Mouse (Mus musculus) adrenal gland, adult 18-20 months (tissue): ENCODE measurements around the gene Fchsd2. TPM values are rescaled to one million over a fixed set of nuclear protein-coding genes. Genes with fewer than 3 reads are reported as not detected.

ENCODE experiments used
- DNase-seq, 2 experiments: peaks; one replicate each; pipeline ENCODE4 v3.0.0; 2021 to 2022; ENCODE audit warnings: low spot score in 2 of 2
- total RNA-seq, 2 experiments: library from RNA; stranded (reverse); gene quantifications; 1 replicate in 1 of 2; 2 replicates in 1 of 2; pipeline ENCODE4 v1.2.3; 2021

The Fchsd2 gene
- total RNA-seq, 2 experiments from 2014 or later: 15.9 to 18.8 TPM

GRCm38 (mm10) chr7:101311061-101311460 is 218.4 kb downstream of the Fchsd2 start:
- DNase-seq: no peak

- DNase-seq: no peak
Observed at GRCm38 (mm10) chr7:101313033-101313432, 220.4 kb downstream of the Fchsd2 start.

DNA sequence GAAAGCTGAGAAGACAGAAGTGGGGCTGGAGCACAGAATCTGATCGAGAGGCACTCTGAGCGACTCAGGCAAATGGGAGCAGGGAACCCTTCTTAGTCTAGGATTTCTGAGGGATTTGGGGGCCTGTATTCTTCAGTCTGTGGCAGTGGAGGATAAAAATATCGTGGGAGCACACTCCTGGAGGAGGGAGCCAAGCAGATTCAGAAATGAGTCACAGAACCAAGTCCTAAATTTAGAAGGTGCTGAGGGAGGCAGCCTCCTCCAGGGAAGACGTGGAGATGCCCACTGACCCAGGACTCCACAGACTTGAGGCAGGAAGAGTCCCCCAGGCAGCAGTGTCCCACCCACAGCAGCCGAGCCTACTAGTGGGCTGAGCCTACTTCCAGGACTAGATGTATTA is 221.7 kb downstream of the Fchsd2 start:
- DNase-seq: no peak

DNA sequence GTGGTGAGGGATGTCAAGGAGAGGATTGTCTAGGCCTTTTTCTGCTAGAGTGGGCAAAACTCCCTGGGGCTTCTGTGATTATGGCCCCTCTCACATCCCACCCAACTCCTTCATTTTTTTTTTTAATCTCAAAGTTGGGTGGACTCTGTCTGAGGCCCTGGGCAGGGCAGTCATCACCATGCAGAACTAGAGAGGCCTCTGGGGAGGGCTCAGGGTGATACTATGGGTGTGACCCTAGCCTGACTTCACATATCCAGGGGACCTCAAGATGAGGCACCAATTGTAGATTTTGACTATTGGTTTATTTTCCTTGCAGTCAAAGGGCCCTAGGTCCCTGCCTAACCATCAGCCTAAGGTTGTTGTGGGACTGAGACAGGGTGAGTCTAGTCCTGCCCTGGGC is 223.0 kb downstream of the Fchsd2 start:
- DNase-seq: no peak

GRCm38 (mm10) chr7:101316591-101317001 is 223.9 kb downstream of the Fchsd2 start:
- no peak for DNase-seq

DNA sequence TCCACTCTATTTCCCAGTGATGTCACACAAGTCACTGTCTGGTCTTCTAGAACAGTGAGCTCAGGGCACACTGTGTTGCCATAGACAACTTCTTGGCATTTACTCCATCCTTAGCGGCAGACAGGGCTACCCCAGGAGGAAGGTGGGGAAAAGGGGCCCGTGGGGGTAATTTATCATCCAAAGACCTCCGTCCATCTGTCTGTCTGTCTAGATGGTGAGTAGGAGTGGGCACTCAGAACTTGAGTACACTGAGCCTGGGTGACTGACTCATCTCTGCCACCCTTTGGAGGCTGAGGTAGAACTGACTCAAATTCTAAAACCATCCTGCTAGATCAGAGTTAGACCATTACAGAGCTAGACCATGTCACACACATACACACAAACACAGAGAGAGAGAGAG is 224.4 kb downstream of the Fchsd2 start, which contains the start of gene Stard10:
Gene Stard10 (plus strand): TSS at position 73 of the 400 bp plus-strand sequence.
- no peak for DNase-seq

DNA sequence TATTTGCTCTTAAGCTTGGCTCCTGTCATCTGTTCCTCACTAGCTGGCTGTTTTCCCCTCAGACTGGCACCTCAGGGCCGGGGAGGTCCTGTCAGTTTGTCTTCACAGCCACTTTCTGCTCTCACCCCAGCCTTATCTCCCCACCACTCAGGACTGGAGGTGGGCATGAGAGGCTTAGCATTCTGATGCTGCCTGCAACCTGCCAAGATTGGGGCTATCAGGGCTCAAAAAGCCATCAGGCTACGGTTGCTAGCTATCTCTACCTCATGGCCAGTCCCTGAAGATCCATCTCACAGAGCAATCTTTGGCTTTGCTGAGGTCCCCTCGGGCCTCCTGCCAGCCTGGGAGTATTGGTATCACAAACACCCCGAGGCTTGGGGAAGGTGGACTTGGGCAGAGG is 226.2 kb downstream of the Fchsd2 start:
- no peak for DNase-seq

DNA sequence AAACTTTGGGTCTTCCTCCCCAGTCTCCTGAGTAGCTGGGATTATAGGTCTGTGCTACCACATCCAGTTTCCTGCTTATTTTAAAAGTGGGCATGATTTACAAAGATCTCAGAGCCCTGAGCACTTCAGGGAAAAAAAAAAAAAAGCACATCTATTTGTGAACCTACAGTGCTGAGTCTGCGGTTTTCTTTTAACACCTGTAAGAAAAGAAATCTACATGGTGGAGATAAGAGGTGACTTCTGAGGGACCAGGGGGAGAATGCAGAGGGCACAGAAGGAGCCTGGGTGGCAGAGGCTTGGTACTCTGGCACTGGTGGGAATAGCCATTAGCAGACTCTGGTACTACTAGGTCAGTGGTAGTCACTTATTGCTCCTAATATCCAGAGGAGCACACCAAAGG is 227.1 kb downstream of the Fchsd2 start:
- DNase-seq: no peak

GRCm38 (mm10) chr7:101320399-101321217 is 227.9 kb downstream of the Fchsd2 start:
- DNase-seq: peak; percentile 35 to 52

DNA sequence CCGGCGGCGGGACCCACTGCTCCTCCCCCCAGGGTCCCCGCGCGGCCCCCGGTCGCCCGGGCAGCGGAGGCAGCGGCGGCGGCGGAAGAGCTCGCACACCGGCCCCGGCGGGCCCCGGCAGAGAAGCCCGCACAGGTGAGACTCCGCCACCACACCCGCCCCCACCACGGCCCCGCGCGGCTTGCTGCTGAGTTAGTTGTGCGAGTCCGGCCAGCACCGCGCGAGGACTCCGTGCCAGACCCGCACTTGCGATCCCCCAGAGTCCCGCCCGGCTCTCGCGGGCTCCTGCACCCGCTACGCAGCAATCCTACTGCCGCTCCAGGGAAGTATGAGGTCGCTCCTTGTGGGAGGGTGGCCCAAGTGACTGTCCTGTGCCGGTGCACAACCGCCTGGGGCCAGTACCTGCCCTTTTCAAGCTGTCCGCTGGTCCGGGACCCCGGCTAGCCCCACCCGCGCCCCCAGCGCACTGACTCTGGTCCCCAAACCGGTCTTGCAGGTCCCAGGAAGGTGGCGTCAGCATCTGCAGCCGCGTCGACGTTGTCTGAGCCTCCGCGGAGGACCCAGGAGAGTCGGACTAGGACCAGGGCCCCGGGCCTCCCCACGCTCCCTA is 228.7 kb downstream of the Fchsd2 start:
- DNase-seq: peak; percentile 41 to 48

DNA sequence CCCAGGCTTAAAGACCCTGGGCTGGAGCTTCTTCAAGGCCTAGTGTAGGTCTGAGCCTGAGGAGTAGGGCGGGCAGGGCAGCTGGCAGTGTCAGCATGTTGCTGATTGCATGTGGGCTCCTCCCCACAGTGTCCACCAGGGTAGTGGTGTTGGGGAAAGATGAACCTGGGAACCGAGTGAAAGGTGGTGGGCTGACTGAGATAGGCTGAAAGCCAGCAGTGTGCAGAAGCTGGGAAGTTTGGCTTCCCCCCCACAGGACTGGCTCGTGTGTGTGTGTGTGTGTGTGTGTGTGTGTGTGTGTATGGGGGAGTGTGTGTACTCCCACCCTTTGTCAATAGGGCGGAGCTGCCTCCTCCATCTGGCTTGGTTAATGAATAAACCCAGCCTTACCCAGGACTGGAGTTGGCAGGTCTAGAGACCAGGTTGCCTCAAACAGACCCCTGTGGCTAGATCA is 230.5 kb downstream of the Fchsd2 start:
- DNase-seq: no peak

GRCm38 (mm10) chr7:101324142-101324962 is 231.7 kb downstream of the Fchsd2 start:
- DNase-seq: no peak

GRCm38 (mm10) chr7:101326006-101326405 is 233.3 kb downstream of the Fchsd2 start:
- DNase-seq: no peak

DNA sequence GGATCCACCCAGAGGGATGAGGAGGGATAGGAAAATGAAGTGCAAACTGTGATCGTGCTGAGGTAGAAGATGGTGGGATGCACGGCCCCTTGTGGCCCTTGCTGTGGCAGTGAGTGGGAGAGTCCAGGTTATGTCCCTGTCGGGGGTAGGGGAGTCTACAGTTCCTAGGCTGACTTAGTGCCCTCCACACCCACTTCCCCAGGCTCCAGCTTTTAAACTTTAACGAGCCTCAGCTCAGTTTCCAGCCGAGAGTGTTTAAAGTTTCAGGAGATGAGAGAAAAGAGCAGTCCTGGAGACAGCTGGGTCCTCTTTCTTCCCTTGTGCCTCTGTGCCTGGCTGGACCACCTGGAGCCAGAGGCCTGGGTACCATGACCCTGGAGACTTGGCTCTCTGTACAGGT is 234.6 kb downstream of the Fchsd2 start:
- no peak for DNase-seq

GRCm38 (mm10) chr7:101327786-101328185 is 235.1 kb downstream of the Fchsd2 start:
- no peak for DNase-seq

GRCm38 (mm10) chr7:101328621-101329158 is 236.0 kb downstream of the Fchsd2 start:
- no peak for DNase-seq

DNA sequence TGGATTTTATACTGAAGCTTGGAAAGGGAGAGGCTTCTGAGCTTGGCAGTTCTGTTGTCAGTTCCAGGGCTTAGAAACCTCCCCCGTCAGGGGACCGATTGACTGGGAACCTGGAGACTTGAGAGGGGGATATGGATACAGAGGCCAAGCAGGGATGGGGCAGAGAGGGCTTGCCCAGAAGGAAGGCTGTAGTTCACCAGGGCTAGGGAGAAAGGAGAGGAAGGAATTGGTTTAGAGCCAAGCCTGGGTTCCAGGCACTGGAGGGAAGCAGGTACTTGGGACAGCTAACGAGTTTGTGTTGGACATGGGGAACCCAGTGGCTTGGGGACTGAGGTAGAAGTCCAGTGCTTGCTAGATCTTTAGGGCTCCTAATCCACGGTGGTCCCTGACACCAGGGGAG is 236.9 kb downstream of the Fchsd2 start:
- DNase-seq: no peak

DNA sequence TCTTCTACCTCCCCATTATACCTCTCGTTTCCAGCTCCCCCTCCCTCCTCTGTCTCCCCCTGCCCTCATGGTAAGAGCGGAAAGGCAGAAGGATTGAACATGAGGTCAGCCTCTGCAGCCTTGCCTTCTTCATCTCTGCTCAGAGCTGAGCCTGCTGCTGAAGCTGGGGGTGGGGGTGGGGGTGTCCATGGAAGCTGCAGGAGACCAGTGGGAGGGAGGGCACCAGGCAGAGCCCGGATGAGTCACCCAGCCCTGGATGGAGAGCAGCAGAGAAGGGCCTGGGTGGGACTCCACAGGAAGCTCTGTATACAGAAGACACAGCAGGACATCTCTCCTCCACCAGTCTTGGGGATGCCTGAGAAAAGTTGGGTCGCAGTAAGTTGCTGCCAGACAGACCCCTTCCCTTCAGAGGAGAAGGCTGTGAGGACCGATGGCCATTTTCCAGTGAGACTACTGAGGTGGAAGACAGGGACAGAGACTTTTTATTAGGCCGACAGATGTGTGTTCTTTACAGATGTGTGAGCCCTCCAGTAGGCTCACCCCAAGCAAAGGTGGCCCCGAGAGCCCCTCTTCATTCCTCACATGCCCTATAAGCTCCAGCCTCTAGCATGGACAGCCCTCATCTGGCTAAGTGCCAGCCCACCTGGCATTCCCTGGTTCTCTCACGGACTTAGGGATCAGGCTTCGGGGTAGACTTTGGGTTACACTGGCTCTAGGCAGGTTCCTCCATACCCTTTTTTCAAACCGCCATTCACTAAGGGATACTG is 237.6 kb downstream of the Fchsd2 start:
- DNase-seq: peak in 1 of 2 experiments; percentile 46

- DNase-seq: no peak
Observed at GRCm38 (mm10) chr7:101330841-101331173, 238.1 kb downstream of the Fchsd2 start.

DNA sequence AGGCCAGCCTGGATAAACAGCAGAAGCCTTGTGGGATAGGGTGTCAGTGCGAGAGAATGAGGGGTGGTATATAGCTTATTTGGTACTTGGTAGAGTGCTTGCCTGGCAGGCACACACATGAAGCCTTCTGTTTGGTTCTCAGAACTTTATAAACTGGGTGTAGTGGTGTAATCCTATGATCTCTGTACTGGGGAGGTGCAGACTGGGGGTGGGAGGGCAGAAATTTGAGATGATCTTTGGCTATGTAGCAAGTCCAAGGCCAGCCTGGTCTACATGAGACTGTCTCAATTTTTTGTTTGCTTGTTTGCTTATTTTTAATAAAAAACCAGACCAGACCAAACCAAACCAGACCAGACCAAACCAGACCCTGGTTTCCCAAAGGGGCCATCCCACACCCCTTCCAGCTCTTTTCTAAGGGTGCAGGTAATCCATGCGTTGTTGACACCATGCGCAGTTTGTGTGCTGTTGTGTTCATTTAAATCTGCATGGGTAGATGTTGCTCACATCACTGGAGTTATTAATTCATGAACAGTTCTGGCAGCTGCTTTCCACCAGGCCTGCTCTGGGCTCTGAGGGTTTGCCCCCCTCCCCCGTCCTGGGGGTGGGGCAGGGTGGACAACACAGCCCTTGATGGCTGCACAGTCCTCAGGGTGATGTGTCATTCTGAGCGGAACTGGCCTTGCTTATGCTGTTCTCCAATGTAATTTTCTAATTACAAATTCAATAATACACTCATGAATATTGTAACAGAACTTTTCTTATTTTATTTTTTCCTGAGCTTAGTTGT is 239.6 kb downstream of the Fchsd2 start:
- DNase-seq: no peak
